Mouse (Mus musculus) thymus, adult 2 months (tissue): ENCODE data around the gene Oprm1.

Experiments
- CTCF ChIP-seq: fragments of 200-500 bp; IDR thresholded peaks from 2 replicates; pipeline ENCODE4 v1.5.1; 2012; ENCODE audit warnings: mild to moderate bottlenecking, control low read depth, low read length, moderate library complexity, borderline replicate concordance; ENCODE audit not compliant: control insufficient read depth, poor library complexity, insufficient read depth; ENCODE audit errors: extremely low read depth
- POLR2A ChIP-seq: fragments of 200-500 bp; IDR thresholded peaks from 2 replicates; pipeline ENCODE4 v1.6.1; 2012; ENCODE audit warnings: mild to moderate bottlenecking, low read length, control low read depth, moderate library complexity; ENCODE audit not compliant: control insufficient read depth, poor library complexity, insufficient read depth; ENCODE audit errors: extremely low read depth

DNA sequence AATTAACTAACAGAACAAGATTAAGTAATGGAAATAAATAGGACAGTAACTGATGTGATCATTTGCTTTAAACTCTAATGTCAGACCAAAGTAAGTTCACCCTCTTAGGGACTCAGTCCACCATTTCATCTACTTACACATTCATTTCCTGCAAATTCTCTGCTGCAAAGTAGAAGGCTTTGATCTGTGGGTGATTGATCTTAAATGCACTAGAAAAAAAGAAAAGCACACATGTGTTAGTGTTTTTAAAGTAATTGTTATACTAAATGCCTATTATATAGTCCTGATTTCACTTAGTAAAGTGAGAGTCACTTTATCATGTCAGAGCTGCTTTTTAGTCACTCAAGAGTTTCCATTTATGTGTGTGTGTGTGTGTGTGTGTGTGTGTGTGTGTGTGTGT, 196.2 kb downstream of the Oprm1 start:
- TF ChIP-seq POLR2A (no peak), CTCF (no peak)
